ENCODE assay signal across 9 mouse cellular contexts in genomic region chr16:91746101-91746950, GRCm38 (mm10). TPM values are rescaled to one million over a fixed set of nuclear protein-coding genes. Genes with fewer than 3 reads are reported as not detected.
A peak's percentile ranks its signal among the peaks of the same experiment; 100 is the strongest.
DNase-seq lines count a peak whose midpoint lies in the region; ATAC-seq and TF ChIP-seq lines count a peak whose summit lies in the region.
"Had no signal": no experiment of that assay in that cellular context is flagged by ENCODE, and none has a peak within 500 bp of the region (broad histone marks: within the 10 kb centered on the region; RNA-seq: fewer than 3 reads in every experiment).

No protein-coding gene starts in this region.

- peak; percentile 29 for DNase-seq in MEL (ENCODE audit: low read depth, low spot score)
- peak; percentile 83 to 86 for DNase-seq in cerebellum, postnatal 14 days
- DNase-seq in hindlimb bud, embryonic 11.5 days (ENCODE audit: extremely low spot score, low read depth, low spot score) = peak; percentile 82
- peak; percentile 23 to 48 for DNase-seq in lung, postnatal 4 days
- DNase-seq in Muller cell, postnatal 12 days (ENCODE audit: inconsistent ontology term) = no peak
- no peak for DNase-seq in adrenal gland, adult 2 months

- H3K79me2 ChIP-seq in MEL (ENCODE audit: control insufficient read depth, insufficient read depth, low read length, poor library complexity) = no peaks in the 10 kb centered on the region

- WGBS in intestine, embryonic 16.5 days = 46% methylated on average over 14 of the region's 14 CpGs
- 46% methylated on average over 14 of the region's 14 CpGs for WGBS in intestine, embryonic 15.5 days

- no peak overlapping the region for H3K9ac ChIP-seq in intestine, embryonic 16.5 days (ENCODE audit: low read depth, low read length)
- no peak overlapping the region for H3K9ac ChIP-seq in intestine, embryonic 15.5 days
- no peak overlapping the region for H3K9ac ChIP-seq in MEL (ENCODE audit: control insufficient read depth, low read depth, low read length, poor library complexity, severe bottlenecking)
- H3K9ac ChIP-seq: lung, embryonic 15.5 days had no signal

- no peak overlapping the region for H3K4me3 ChIP-seq in intestine, embryonic 16.5 days (ENCODE audit: low read length)
- no peak overlapping the region for H3K4me3 ChIP-seq in intestine, embryonic 15.5 days (replicated peaks)
- no peak overlapping the region for H3K4me3 ChIP-seq in MEL (ENCODE audit: control insufficient read depth in 1 of 2, insufficient read depth in 1 of 2, low read depth in 2 of 2, low read length in 2 of 2)
- H3K4me3 ChIP-seq: lung, embryonic 15.5 days had no signal

- ATAC-seq in intestine, embryonic 16.5 days = peak; percentile 49; the same call in 1 of the 2 replicates
- ATAC-seq in intestine, embryonic 15.5 days = no peak

- no peaks in the 10 kb centered on the region for H3K27me3 ChIP-seq in intestine, embryonic 16.5 days (replicated peaks; ENCODE audit: control insufficient read depth, insufficient read depth, low read length)
- H3K27me3 ChIP-seq in intestine, embryonic 15.5 days (replicated peaks) = no peaks in the 10 kb centered on the region
- no peaks in the 10 kb centered on the region for H3K27me3 ChIP-seq in MEL (ENCODE audit: control insufficient read depth in 1 of 2, insufficient read depth in 2 of 2, low read length in 2 of 2)
- H3K27me3 ChIP-seq: lung, embryonic 15.5 days had no signal

- no peak for TF ChIP-seq RAD21 in MEL (IDR thresholded peaks at IDR 0.05; ENCODE audit: low read depth, low read length)

- H3K36me3 ChIP-seq in intestine, embryonic 16.5 days (ENCODE audit: control insufficient read depth, insufficient read depth, low read length) = no peaks in the 10 kb centered on the region
- H3K36me3 ChIP-seq in intestine, embryonic 15.5 days = no peaks in the 10 kb centered on the region
- peaks cover 0 to 3% of the 10 kb centered on the region in 2 experiments; a peak in 1 of 4 replicates for H3K36me3 ChIP-seq in MEL (ENCODE audit: control insufficient read depth in 1 of 2, insufficient read depth in 2 of 2, low read length in 2 of 2)
- H3K36me3 ChIP-seq: lung, embryonic 15.5 days had no signal

- TF ChIP-seq EP300 in MEL (IDR thresholded peaks at IDR 0.05; ENCODE audit: low read depth in 1 of 2, low read length in 2 of 2) = no peak

- no peak for TF ChIP-seq CTCF in MEL (IDR thresholded peaks at IDR 0.05 in 2 of 3, conservative IDR thresholded peaks at IDR 0.05 in 1 of 3; ENCODE audit: control insufficient read depth in 1 of 3, insufficient read depth in 1 of 3, low read depth in 2 of 3, low read length in 3 of 3, poor library complexity in 1 of 3, severe bottlenecking in 1 of 3)

- no peak overlapping the region for H3K4me2 ChIP-seq in intestine, embryonic 16.5 days (ENCODE audit: low read depth, low read length)
- no peak overlapping the region for H3K4me2 ChIP-seq in intestine, embryonic 15.5 days (replicated peaks)
- H3K4me2 ChIP-seq: lung, embryonic 15.5 days had no signal

- no peak overlapping the region for H3K27ac ChIP-seq in intestine, embryonic 16.5 days (ENCODE audit: low read length)
- H3K27ac ChIP-seq in intestine, embryonic 15.5 days = no peak overlapping the region
- no peak overlapping the region for H3K27ac ChIP-seq in MEL (ENCODE audit: control insufficient read depth, low read depth, low read length)
- H3K27ac ChIP-seq: lung, embryonic 15.5 days had no signal

- H3K9me3 ChIP-seq in intestine, embryonic 16.5 days (ENCODE audit: control insufficient read depth, low read length) = no peaks in the 10 kb centered on the region
- no peaks in the 10 kb centered on the region for H3K9me3 ChIP-seq in intestine, embryonic 15.5 days
- no peaks in the 10 kb centered on the region for H3K9me3 ChIP-seq in MEL (replicated peaks; ENCODE audit: insufficient read depth, low read length)
- H3K9me3 ChIP-seq: lung, embryonic 15.5 days had no signal

- peaks cover 12% of the 10 kb centered on the region; the same call in 1 of the 2 replicates for H3K4me1 ChIP-seq in intestine, embryonic 16.5 days (ENCODE audit: control insufficient read depth, insufficient read depth, low read length)
- no peaks in the 10 kb centered on the region for H3K4me1 ChIP-seq in intestine, embryonic 15.5 days (replicated peaks)
- no peaks in the 10 kb centered on the region for H3K4me1 ChIP-seq in MEL (ENCODE audit: control insufficient read depth in 1 of 2, insufficient read depth in 2 of 2, low read length in 2 of 2)

- TF ChIP-seq POLR2A in MEL (IDR thresholded peaks at IDR 0.05; ENCODE audit: control insufficient read depth in 1 of 2, insufficient read depth in 1 of 2, low read depth in 1 of 2, low read length in 2 of 2, poor library complexity in 1 of 2) = no peak

TF ChIP-seq in MEL, 35 proteins besides CTCF, POLR2A, EP300 and RAD21:
- TF ChIP-seq TAL1 (IDR thresholded peaks at IDR 0.05; ENCODE audit: low read length) (no peak), USF2 (IDR thresholded peaks at IDR 0.05; ENCODE audit: borderline replicate concordance in 1 of 2, insufficient read depth in 1 of 2, low read depth in 1 of 2, low read length in 2 of 2) (no peak), ZNF384 (IDR thresholded peaks at IDR 0.05; ENCODE audit: low read depth, low read length) (no peak), MEF2A (IDR thresholded peaks at IDR 0.05; ENCODE audit: extremely low read depth, insufficient replicate concordance, low read depth, low read length, poor library complexity, severe bottlenecking) (no peak), ZMIZ1 (IDR thresholded peaks at IDR 0.05; ENCODE audit: low read depth, low read length) (no peak), TBP (IDR thresholded peaks at IDR 0.05; ENCODE audit: low read depth, low read length) (no peak), MYC (IDR thresholded peaks at IDR 0.05; ENCODE audit: low read depth, low read length) (no peak), USF1 (IDR thresholded peaks at IDR 0.05; ENCODE audit: low read depth, low read length) (no peak), TCF12 (IDR thresholded peaks at IDR 0.05; ENCODE audit: low read depth, low read length) (no peak), SMC3 (IDR thresholded peaks at IDR 0.05; ENCODE audit: low read depth, low read length) (no peak), SIN3A (IDR thresholded peaks at IDR 0.05; ENCODE audit: low read length) (no peak), HCFC1 (IDR thresholded peaks at IDR 0.05; ENCODE audit: low read depth, low read length) (no peak), POLR2AphosphoS2 (IDR thresholded peaks at IDR 0.05; ENCODE audit: low read length) (no peak), GATA1 (IDR thresholded peaks at IDR 0.05; ENCODE audit: low read depth, low read length) (no peak), MYB (IDR thresholded peaks at IDR 0.05; ENCODE audit: low read depth, low read length) (no peak), E2F4 (IDR thresholded peaks at IDR 0.05; ENCODE audit: borderline replicate concordance, low read depth, low read length) (no peak), BHLHE40 (IDR thresholded peaks at IDR 0.05; ENCODE audit: borderline replicate concordance, low read depth, low read length) (no peak)

RNA-seq across cellular contexts. Expression of gene Itsn1, which starts 17.2 kb away (rescaled TPM):
- polyA plus RNA-seq in intestine, embryonic 16.5 days (2015; fragmentation: Nextera tagmentation; extraction: Ambion mirVana) = 10.5 and 13.1 TPM in 2 replicates
- polyA plus RNA-seq in intestine, embryonic 15.5 days (2015; fragmentation: Nextera tagmentation; extraction: Ambion mirVana) = 16.2 and 16.4 TPM in 2 replicates
- total RNA-seq in MEL (2012; rRNA removed) = 11.6 and 14.7 TPM in 2 replicates
- 10 to 100 TPM in 1 of 2 experiments, not detected in 1; 36.5 TPM for polyA plus RNA-seq in MEL (2012; ENCODE audit: insufficient read depth in 1 of 2, insufficient read length in 2 of 2, low read depth in 1 of 2, low replicate concordance in 2 of 2, missing spikeins in 1 of 2)
- 10 to 100 TPM; 39.5 to 49.2 TPM for total RNA-seq in adrenal gland, adult 2 months (2021)
- polyA plus RNA-seq in adrenal gland, adult 2 months (2012; rRNA removed) = 33.1 and 37.0 TPM in 2 replicates

RNA-seq across cellular contexts. Expression of gene Cryzl1, which starts 17.6 kb away (rescaled TPM):
- polyA plus RNA-seq in intestine, embryonic 16.5 days (2015; fragmentation: Nextera tagmentation; extraction: Ambion mirVana) = 66.9 and 69.4 TPM in 2 replicates
- 64.1 and 68.7 TPM in 2 replicates for polyA plus RNA-seq in intestine, embryonic 15.5 days (2015; fragmentation: Nextera tagmentation; extraction: Ambion mirVana)
- total RNA-seq in MEL (2012; rRNA removed) = 20.2 and 23.8 TPM in 2 replicates
- 10 to 100 TPM in 1 of 2 experiments, not detected in 1; 44.4 TPM for polyA plus RNA-seq in MEL (2012; ENCODE audit: insufficient read depth in 1 of 2, insufficient read length in 2 of 2, low read depth in 1 of 2, low replicate concordance in 2 of 2, missing spikeins in 1 of 2)
- 10 to 100 TPM; 36.2 to 54.9 TPM for total RNA-seq in adrenal gland, adult 2 months (2021)
- 12.2 and 12.6 TPM in 2 replicates for polyA plus RNA-seq in adrenal gland, adult 2 months (2012; rRNA removed)

RNA-seq across cellular contexts. Expression of gene Donson, which starts 57.8 kb away (rescaled TPM):
- 12.0 and 12.2 TPM in 2 replicates for polyA plus RNA-seq in intestine, embryonic 16.5 days (2015; fragmentation: Nextera tagmentation; extraction: Ambion mirVana)
- polyA plus RNA-seq in intestine, embryonic 15.5 days (2015; fragmentation: Nextera tagmentation; extraction: Ambion mirVana) = 16.3 and 17.6 TPM in 2 replicates
- 25.4 and 25.7 TPM in 2 replicates for total RNA-seq in MEL (2012; rRNA removed)
- 10 to 100 TPM in 1 of 2 experiments, not detected in 1; 33.9 TPM for polyA plus RNA-seq in MEL (2012; ENCODE audit: insufficient read depth in 1 of 2, insufficient read length in 2 of 2, low read depth in 1 of 2, low replicate concordance in 2 of 2, missing spikeins in 1 of 2)
- total RNA-seq in adrenal gland, adult 2 months (2021) = 1 to 10 TPM; 4.6 to 5.3 TPM
- 5.6 and 7.7 TPM in 2 replicates for polyA plus RNA-seq in adrenal gland, adult 2 months (2012; rRNA removed)

Comparison
In these comparisons a context has a peak if more than half of its experiments do, and no peak if none do; other contexts are left out.
1. DNase-seq: peak in MEL (single experiment), cerebellum, postnatal 14 days (2 of 2), hindlimb bud, embryonic 11.5 days (single experiment) and lung, postnatal 4 days (2 of 2); none in Muller cell, postnatal 12 days (single experiment) and adrenal gland, adult 2 months (single experiment).